Mouse (Mus musculus) ES-CJ7 (cell line): ENCODE results near the gene Pkhd1.
A peak's percentile ranks its signal among the peaks of the same experiment; 100 is the strongest.

Experiments used
- DNase-seq: peaks from one replicate; pipeline ENCODE4 v3.0.0; 2011; ENCODE audit warnings: low read depth, low spot score

Gene Pkhd1

GRCm38 (mm10) chr1:20617849-20618530, at the start of gene Pkhd1:
Gene Pkhd1 (minus strand): TSS chr1:20618064.
- no peak for DNase-seq

DNA sequence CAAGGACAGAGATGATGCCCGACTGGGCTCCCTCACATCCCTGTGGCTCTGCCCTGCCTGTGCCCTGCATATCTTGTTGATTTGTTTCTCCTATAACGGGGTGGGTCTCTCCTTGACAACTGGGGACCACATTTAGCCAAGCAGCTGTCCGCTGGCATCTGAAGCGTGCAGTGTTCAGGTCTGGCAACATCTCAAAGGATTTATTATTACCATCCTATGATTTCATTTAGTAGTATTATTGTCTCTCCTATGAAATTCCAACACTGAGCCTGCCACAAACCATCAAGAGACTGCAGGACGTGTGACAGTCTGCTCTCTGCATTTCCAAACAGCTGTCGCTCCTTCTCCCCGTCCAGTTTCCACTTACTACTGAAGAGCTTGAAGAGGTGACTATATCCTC, 49.7 kb upstream of the Pkhd1 start:
- DNase-seq: no peak

- DNase-seq: no peak
Observed at GRCm38 (mm10) chr1:20666233-20666632, 48.4 kb upstream of the Pkhd1 start.

GRCm38 (mm10) chr1:20655085-20655484, 37.2 kb upstream of the Pkhd1 start:
- no peak for DNase-seq

GRCm38 (mm10) chr1:20653513-20654506, 35.9 kb upstream of the Pkhd1 start:
- DNase-seq: no peak

DNA sequence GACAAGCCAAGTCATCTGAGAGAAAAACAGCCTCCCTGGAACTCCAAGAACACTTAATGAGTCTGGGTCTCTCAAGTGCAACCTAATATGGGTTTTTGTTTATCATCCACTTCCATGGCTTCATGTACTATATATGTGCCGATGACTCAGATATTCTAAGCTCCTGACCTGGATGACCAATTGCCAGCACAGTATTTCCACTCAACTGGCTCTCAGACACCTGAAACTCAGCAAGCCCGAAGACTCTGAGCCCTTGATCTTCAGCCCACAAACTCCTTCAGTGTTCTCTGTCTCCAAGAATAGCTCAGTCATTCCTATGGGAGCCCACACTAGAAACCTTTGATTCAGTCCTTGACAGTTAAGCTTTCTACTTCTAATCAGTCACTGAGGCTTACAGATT, 17.0 kb upstream of the Pkhd1 start:
- DNase-seq: no peak

DNA sequence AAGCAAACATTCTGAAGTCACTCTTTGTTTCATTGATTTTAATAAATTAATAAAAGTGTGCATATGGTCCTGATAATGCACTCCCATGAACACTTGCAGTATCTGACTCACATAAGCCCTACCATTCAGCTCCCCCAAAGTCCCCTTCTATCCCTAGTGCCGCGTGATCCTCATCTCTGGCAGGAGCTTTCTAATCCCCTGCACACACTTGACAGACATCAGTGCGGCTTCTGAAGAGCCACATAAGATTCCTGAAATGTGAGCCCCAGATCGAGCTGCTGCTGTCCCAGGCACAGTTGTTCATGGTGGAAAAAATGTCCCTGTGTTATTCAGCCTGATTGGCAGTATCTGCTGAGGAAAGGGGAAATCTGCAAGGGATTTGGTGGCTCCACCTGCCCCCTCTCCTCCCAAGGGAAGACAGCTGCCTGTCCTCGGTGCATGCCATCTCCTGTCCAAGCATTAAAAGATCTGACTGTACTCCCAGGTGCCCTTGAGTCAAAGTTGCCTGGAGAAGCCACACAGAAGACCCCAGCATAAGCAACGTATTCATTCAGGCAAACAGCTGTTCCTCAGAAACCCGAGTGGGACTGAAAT, 15.5 kb upstream of the Pkhd1 start:
- no peak for DNase-seq

DNA sequence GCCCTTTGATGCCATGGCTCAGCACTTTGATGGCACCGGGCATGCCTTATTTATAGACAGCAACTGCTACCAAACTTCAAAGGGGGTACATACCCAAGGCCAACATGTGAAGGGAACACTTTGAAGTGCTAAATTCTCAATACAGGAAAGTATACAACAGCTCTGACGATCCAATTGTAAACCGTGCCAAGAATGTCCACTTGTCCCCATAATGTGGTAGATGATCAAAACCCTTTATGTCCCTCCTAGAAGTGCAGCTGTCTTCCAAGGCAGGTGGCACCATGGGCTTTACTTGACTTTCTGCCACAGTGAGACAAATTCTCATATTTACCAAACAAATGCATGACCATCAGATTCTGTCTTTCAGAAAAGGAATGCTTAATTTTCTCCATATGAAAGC, 6.7 kb upstream of the Pkhd1 start:
- DNase-seq: no peak

GRCm38 (mm10) chr1:20623375-20623774, 5.5 kb upstream of the Pkhd1 start:
- no peak for DNase-seq

GRCm38 (mm10) chr1:20620611-20621010, 2.7 kb upstream of the Pkhd1 start:
- no peak for DNase-seq

DNA sequence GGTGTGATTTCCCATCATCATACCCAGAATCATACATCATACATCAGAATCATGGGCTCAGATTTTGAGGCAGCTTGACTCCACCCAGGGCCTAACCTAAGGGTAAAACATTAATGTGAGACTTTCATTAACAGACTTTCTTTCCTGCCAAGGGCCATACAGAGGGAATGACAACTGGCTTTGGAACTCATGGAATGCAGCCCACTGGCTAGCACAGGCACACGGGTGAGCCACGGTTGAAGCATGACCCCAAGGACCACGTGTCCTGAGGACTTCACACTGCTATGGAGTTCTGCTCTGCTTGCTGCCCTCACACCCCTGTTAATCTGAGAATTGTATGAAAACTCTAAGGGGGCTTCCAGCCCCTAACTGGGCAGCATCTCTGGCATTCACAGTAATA, 1.5 kb upstream of the Pkhd1 start:
- no peak for DNase-seq

DNA sequence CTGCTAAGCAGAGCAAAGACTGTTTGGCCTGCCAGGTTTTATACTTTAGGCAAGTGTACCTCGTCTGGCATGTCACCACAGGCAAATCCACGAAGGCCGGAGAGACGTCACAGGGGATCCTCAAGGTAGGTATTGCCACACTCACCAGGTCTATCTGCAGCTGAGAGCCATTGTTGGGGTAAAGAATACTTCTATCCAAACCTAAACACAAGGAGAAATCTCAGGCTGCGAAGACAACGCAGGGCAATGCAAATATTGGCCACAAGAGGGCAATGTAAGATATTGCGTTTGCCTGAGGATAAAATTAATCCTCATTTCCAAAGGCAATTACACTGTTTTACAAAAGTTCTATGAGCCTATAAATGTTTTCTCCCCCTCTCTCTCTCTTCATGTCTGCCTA, 5.2 kb downstream of the Pkhd1 start:
- DNase-seq: peak; percentile 43

DNA sequence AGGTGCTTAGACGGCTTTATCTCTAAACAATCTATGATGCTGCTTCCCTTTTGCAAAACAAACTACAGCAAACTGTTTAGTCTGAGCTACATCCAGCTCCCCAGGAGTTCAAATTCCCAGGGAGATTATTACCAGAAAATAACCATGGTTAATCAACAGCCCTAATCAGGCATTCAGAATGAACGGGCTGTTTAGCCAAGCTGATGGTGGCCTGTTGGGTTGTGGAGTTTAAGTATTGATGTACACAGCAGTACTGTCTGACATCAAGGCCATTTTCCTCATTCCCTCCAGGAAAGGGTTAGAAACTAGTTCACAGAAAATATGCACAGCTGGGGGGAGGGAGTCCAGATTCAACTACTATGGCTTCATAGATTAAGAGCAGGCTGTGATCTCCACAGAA, 12.4 kb downstream of the Pkhd1 start:
- no peak for DNase-seq

- DNase-seq: no peak
Observed at GRCm38 (mm10) chr1:20590488-20590887, 27.4 kb downstream of the Pkhd1 start.

GRCm38 (mm10) chr1:20571469-20571868, 46.4 kb downstream of the Pkhd1 start:
- no peak for DNase-seq

- no peak for DNase-seq
Observed at GRCm38 (mm10) chr1:20569430-20569829, 48.4 kb downstream of the Pkhd1 start.

GRCm38 (mm10) chr1:20558443-20558842, 59.4 kb downstream of the Pkhd1 start:
- DNase-seq: no peak

GRCm38 (mm10) chr1:20554398-20554797, 63.5 kb downstream of the Pkhd1 start:
- peak; percentile 66 for DNase-seq

DNA sequence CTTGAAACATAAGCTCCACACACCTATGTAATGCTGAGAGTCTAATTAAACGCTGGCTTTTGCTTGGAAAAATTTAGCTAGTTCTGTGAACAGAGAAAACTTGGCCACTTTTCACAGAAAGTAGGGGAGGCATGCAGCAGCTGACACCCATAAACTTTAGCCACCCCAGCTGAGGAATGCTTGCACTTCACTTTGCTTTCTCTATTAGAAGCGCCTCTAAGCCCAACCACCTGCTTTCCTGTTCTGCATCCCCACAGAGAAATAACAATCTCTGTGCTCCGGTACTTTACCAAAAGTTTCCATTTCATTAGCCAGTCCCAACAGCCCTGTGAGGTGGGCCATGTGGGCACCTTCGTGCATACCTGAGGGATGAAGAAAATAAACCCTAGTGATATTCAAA, 66.5 kb downstream of the Pkhd1 start:
- no peak for DNase-seq

DNA sequence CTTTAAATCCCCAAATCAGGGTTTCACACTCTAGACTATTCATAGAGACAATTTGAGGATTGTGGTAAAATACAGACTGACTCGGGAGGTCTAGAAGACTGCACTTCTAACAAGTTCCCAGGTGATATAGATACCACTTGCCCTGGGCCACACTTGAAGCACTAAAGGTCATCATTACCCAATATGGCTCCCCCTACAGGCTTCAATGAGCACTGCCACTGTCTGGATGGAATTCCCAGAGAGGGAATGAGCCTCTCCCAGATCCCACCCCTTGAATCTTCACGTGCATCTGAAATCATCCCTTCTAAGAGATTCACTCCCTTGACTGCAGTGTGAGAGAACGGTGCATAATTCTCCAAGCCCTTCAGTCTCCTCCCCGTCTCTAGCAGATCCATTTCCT, 73.3 kb downstream of the Pkhd1 start:
- peak; percentile 56 for DNase-seq

DNA sequence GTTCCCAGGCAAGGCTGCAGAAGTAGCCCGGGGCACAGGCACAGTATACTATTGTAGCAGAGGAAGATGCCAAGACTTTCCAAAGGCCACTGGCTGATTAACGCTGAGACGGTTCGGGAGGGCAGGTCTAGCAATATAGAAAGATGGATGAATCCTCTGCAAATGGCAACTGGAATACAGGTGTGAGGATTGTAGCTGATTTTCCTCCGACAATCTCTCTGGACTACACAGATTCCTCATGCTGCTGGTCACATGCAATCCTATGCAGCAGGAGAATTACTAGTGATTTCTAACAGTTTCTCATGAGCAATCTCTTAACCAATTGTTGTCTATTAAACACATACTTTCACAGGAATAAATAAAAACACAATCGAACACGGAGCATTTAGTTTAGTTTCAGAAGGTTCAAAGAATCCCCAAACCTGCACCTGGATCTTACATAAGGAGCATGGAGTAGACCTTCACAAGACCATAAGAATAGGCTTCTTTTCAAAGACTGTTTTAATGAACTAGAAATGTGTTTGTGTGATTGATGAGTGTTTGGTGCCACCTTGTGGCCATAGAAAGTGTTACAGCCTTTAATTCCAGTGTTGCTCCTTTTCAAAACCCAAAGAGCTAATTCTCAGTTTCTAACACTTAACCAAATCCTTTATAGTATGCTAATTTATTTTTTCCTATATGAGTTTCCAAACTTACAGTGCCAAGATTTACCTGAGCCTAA, 104.3 kb downstream of the Pkhd1 start:
- peak; percentile 58 for DNase-seq

GRCm38 (mm10) chr1:20498965-20499364, 118.9 kb downstream of the Pkhd1 start:
- no peak for DNase-seq
